Mouse (Mus musculus) heart, embryonic 12.5 days (tissue): Measurements from ENCODE around the gene BC030867. TPM values are rescaled to one million over a fixed set of nuclear protein-coding genes. Genes with fewer than 3 reads are reported as not detected.

Experiments
- ATAC-seq: fragments of 200-750 bp; cut with Nextera tagmentation; 2 replicates; pipeline ENCODE4 v1.8.0; 2017; ENCODE audit warnings: moderate TSS enrichment, moderate library complexity; ENCODE audit not compliant: insufficient number of reproducible peaks, low FRiP score
- H3K27ac ChIP-seq: fragments of 300-500 bp; sonication (generic); 2 replicates; pipeline ENCODE4 v1.5.1; 2016; ENCODE audit warnings: mild to moderate bottlenecking, moderate library complexity; ENCODE audit not compliant: poor library complexity, severe bottlenecking
- H3K27me3 ChIP-seq: fragments of 300-500 bp; sonication (generic); replicated peaks from 2 replicates; pipeline ENCODE4 v1.6.1; 2016; ENCODE audit warnings: mild to moderate bottlenecking, moderate library complexity
- H3K36me3 ChIP-seq: fragments of 300-500 bp; sonication (generic); 2 replicates; pipeline ENCODE4 v1.6.1; 2016; ENCODE audit warnings: mild to moderate bottlenecking, moderate library complexity
- H3K4me1 ChIP-seq: fragments of 300-500 bp; sonication (generic); replicated peaks from 2 replicates; pipeline ENCODE4 v1.6.1; 2016; ENCODE audit warnings: mild to moderate bottlenecking
- H3K4me2 ChIP-seq: fragments of 300-500 bp; sonication (generic); 2 replicates; pipeline ENCODE4 v1.6.1; 2016; ENCODE audit warnings: mild to moderate bottlenecking, moderate library complexity
- H3K4me3 ChIP-seq: fragments of 300-500 bp; sonication (generic); 2 replicates; pipeline ENCODE4 v1.5.1; 2016; ENCODE audit warnings: mild to moderate bottlenecking
- H3K9ac ChIP-seq: fragments of 300-500 bp; sonication (generic); 2 replicates; pipeline ENCODE4 v1.6.1; 2016; ENCODE audit warnings: mild to moderate bottlenecking, moderate library complexity
- H3K9me3 ChIP-seq: fragments of 300-500 bp; sonication (generic); replicated peaks from 2 replicates; pipeline ENCODE4 v1.6.1; 2016; ENCODE audit warnings: mild to moderate bottlenecking, moderate library complexity
- WGBS: fragments of 180-500 bp; shearing (Covaris S2); methylation state at CpG from one replicate; pipeline ENCODE4 v1.1.7; 2016; 5-methylcytosine and 5-hydroxymethylcytosine counted together
- polyA plus RNA-seq: library from polyadenylated mRNA; unstranded; fragments of >200 nt; fragmentation: Nextera tagmentation; extraction: Ambion mirVana; gene quantifications from 2 replicates; pipeline ENCODE4 v1.2.1, GENCODE M21; 2016

BC030867 gene
- polyA plus RNA-seq, 1 experiment from 2014 or later: 14.0 TPM

GRCm38 (mm10) chr11:102214430-102215156 lies 34.1 kb upstream of the BC030867 start:
- Histone ChIP-seq H3K9ac (peak overlapping the region; percentile 35), H3K4me1 (peaks cover 94% of the 10 kb centered on the region), H3K36me3 (0 out of 2 replicates have a peak, but pooled peaks cover 9% of the 10 kb centered on the region), H3K9me3 (no peaks in the 10 kb centered on the region), H3K27ac (peak overlapping the region; percentile 98; the same call in 1 of the 2 replicates), H3K27me3 (no peaks in the 10 kb centered on the region), H3K4me2 (peak overlapping the region; percentile 85), H3K4me3 (no peak overlapping the region)
- WGBS: 29% methylated on average over 10 of the region's 10 CpGs
- no peak for ATAC-seq

- H3K27me3 ChIP-seq: no peaks in the 10 kb centered on the region
- ATAC-seq: no peak
- 0 out of 2 replicates have a peak, but pooled peaks cover 9% of the 10 kb centered on the region for H3K36me3 ChIP-seq
- peaks cover 94% of the 10 kb centered on the region for H3K4me1 ChIP-seq
- H3K9me3 ChIP-seq: no peaks in the 10 kb centered on the region
- H3K4me3 ChIP-seq: peak overlapping the region; percentile 36
- 44% methylated on average over 11 of the region's 11 CpGs for WGBS
- H3K27ac ChIP-seq: peak overlapping the region; percentile 98
- H3K4me2 ChIP-seq: peak overlapping the region; percentile 85
- H3K9ac ChIP-seq: peak overlapping the region; percentile 62
Observed at GRCm38 (mm10) chr11:102215511-102215910, 33.2 kb upstream of the BC030867 start.

- Histone ChIP-seq H3K9me3 (no peaks in the 10 kb centered on the region), H3K36me3 (peaks cover 12% of the 10 kb centered on the region), H3K4me3 (peak overlapping the region; percentile 72), H3K4me2 (peak overlapping the region; percentile 85), H3K27me3 (no peaks in the 10 kb centered on the region), H3K27ac (peak overlapping the region; percentile 98), H3K9ac (peak overlapping the region; percentile 96), H3K4me1 (peaks cover 95% of the 10 kb centered on the region)
- peak; percentile 48; the same call in 1 of the 2 replicates for ATAC-seq
- 15% methylated on average over 12 of the region's 12 CpGs for WGBS
Observed at GRCm38 (mm10) chr11:102216056-102216885, 32.4 kb upstream of the BC030867 start.

DNA sequence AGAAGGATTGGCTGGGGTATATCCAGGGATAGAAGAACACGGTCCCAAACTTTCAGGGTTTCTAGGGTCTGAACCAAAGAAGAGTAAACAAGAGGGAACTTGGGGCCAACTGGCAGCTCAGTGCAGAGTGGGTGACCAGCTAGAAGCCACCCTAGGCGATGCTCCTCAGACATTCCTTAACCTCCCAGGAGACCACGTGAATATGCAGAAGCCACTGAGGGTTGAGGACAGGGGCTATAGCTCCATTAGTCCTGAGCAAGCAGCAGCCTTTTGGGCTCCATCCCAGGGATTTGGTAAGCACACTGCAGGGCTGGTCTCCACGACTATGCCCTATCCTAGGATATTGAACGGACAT lies 31.8 kb upstream of the BC030867 start:
- no peaks in the 10 kb centered on the region for H3K9me3 ChIP-seq
- H3K4me1 ChIP-seq: peaks cover 95% of the 10 kb centered on the region
- peaks cover 12% of the 10 kb centered on the region for H3K36me3 ChIP-seq
- peak overlapping the region; percentile 85 for H3K4me2 ChIP-seq
- no peak for ATAC-seq
- H3K4me3 ChIP-seq: peak overlapping the region; percentile 72
- H3K27me3 ChIP-seq: no peaks in the 10 kb centered on the region
- H3K9ac ChIP-seq: peak overlapping the region; percentile 96
- 21% methylated on average over 5 of the region's 5 CpGs for WGBS
- peak overlapping the region; percentile 98 for H3K27ac ChIP-seq

- no peaks in the 10 kb centered on the region for H3K27me3 ChIP-seq
- H3K4me2 ChIP-seq: peak overlapping the region; percentile 85
- no peaks in the 10 kb centered on the region for H3K9me3 ChIP-seq
- ATAC-seq: no peak
- peak overlapping the region; percentile 96 for H3K9ac ChIP-seq
- peaks cover 95% of the 10 kb centered on the region for H3K4me1 ChIP-seq
- WGBS: 51% methylated on average over 6 of the region's 6 CpGs
- H3K4me3 ChIP-seq: peak overlapping the region; percentile 72
- H3K36me3 ChIP-seq: peaks cover 11% of the 10 kb centered on the region
- H3K27ac ChIP-seq: peak overlapping the region; percentile 98
Observed at GRCm38 (mm10) chr11:102217396-102217795, 31.3 kb upstream of the BC030867 start.

DNA sequence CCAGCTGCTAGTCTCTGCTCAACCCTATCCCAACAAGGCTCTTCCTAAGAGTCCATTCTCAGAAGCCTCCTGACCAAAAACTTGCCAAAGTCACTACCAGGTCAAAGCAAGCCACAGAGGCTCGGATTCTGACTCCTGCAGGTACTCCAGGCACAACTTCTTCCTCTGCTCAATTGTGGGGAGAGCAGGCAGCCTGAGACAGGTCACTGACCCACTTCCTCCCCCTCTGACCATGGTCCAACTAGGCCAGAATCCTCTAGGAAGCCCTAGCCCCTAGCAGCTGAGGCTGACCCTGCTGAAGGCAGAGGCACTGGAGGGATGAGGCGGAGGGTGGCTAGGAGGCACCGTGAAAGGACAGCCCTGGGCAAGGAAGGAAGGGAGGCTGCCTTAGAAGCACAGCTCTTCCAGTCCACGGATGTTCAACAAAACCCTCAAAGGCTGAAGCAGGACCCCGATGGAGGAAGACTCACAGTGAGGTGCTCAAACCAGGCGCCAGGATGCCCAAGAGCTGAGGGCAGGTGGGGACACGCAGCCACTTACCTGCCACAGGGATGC lies 30.7 kb upstream of the BC030867 start:
- Histone ChIP-seq H3K4me3 (peak overlapping the region; percentile 72), H3K4me1 (peaks cover 95% of the 10 kb centered on the region), H3K9ac (peak overlapping the region; percentile 96), H3K9me3 (no peaks in the 10 kb centered on the region), H3K4me2 (peak overlapping the region; percentile 85), H3K27me3 (no peaks in the 10 kb centered on the region), H3K27ac (peak overlapping the region; percentile 98), H3K36me3 (peaks cover 11% of the 10 kb centered on the region)
- no peak for ATAC-seq
- WGBS: 45% methylated on average over 7 of the region's 7 CpGs

GRCm38 (mm10) chr11:102218783-102219182 lies 29.9 kb upstream of the BC030867 start:
- H3K4me3 ChIP-seq: peak overlapping the region; percentile 72
- peak overlapping the region; percentile 96 for H3K9ac ChIP-seq
- H3K36me3 ChIP-seq: peaks cover 11% of the 10 kb centered on the region
- WGBS: 1% methylated on average over 10 of the region's 10 CpGs
- H3K4me2 ChIP-seq: peak overlapping the region; percentile 85
- ATAC-seq: peak; percentile 82
- H3K27ac ChIP-seq: peak overlapping the region; percentile 98
- peaks cover 96% of the 10 kb centered on the region for H3K4me1 ChIP-seq
- no peaks in the 10 kb centered on the region for H3K9me3 ChIP-seq
- H3K27me3 ChIP-seq: no peaks in the 10 kb centered on the region

- H3K4me3 ChIP-seq: peak overlapping the region; percentile 72
- WGBS: 37% methylated on average over 14 of the region's 14 CpGs
Observed at GRCm38 (mm10) chr11:102219247-102219993, 29.3 kb upstream of the BC030867 start.

GRCm38 (mm10) chr11:102219994-102220346 lies 28.7 kb upstream of the BC030867 start:
- H3K27me3 ChIP-seq: no peaks in the 10 kb centered on the region
- peak; percentile 31; the same call in 1 of the 2 replicates for ATAC-seq
- peak overlapping the region; percentile 96 for H3K27ac ChIP-seq
- H3K9ac ChIP-seq: no peak overlapping the region; the same call in 1 of the 2 replicates
- H3K4me3 ChIP-seq: no peak overlapping the region; the same call in 1 of the 2 replicates
- WGBS: 29% methylated on average over 4 of the region's 4 CpGs
- H3K36me3 ChIP-seq: peaks cover 11% of the 10 kb centered on the region
- H3K4me2 ChIP-seq: peak overlapping the region; percentile 85
- H3K9me3 ChIP-seq: no peaks in the 10 kb centered on the region
- peaks cover 95% of the 10 kb centered on the region for H3K4me1 ChIP-seq

More at GRCm38 (mm10) chr11:102219247-102219993, 29.3 kb upstream of the BC030867 start:
- Histone ChIP-seq H3K27ac (peak overlapping the region; percentile 96), H3K9ac (peak overlapping the region; percentile 65), H3K4me2 (peak overlapping the region; percentile 85), H3K4me1 (peaks cover 95% of the 10 kb centered on the region), H3K9me3 (no peaks in the 10 kb centered on the region), H3K36me3 (peaks cover 11% of the 10 kb centered on the region), H3K27me3 (no peaks in the 10 kb centered on the region)
- no peak for ATAC-seq

DNA sequence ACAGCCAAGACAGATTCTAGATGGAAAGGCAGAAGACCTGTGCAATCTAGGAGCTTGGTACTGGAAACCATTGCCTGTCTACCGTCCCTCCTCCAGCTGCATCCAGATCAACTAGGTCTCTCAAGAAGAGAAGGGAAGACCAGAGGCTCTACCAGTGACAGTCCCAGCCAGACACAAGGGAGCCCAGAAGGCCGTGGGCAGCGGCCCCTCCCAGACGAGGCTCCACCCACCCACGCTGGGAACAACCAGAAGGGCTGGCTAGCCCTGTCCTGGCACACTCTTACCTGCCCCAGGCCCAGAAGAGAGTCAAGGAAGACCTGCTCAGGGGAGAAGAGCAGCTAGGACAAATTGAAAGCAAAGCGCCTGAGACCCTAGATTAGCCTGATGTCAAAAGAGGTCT lies 28.2 kb upstream of the BC030867 start:
- H3K9me3 ChIP-seq: no peaks in the 10 kb centered on the region
- WGBS: 39% methylated on average over 6 of the region's 6 CpGs
- peak overlapping the region; percentile 96 for H3K27ac ChIP-seq
- H3K9ac ChIP-seq: no peak overlapping the region; the same call in 1 of the 2 replicates
- no peaks in the 10 kb centered on the region for H3K27me3 ChIP-seq
- peaks cover 11% of the 10 kb centered on the region for H3K36me3 ChIP-seq
- ATAC-seq: no peak
- H3K4me2 ChIP-seq: peak overlapping the region; percentile 36
- H3K4me1 ChIP-seq: peaks cover 95% of the 10 kb centered on the region
- no peak overlapping the region for H3K4me3 ChIP-seq
